Comparison of ENCODE assay signal across 23 mouse cellular contexts in the genomic region with DNA sequence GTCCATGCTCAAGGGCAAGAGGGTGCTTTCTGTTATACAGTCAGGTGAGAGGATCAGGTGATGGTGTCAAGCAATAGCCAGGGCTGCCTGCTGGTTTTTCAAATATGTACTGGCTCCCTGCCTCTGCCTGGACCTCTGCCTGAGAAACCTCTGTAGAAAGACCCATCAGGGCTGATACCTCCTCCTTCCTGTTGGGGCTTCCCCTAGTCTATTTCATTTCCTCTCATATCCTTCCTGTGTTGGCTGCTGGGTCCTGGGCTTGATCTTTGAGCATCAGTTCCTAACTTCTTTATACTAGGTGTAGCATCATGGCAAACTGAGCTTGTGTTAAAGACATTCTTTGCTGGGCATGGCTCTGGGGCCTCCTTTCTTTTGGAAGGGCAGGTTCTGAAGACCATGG.
DNase-seq lines count a peak whose midpoint lies in the region; ATAC-seq and TF ChIP-seq lines count a peak whose summit lies in the region.
"Had no signal": no experiment of that assay in that cellular context is flagged by ENCODE, and none has a peak within 500 bp of the region (broad histone marks: within the 10 kb centered on the region; RNA-seq: fewer than 3 reads in every experiment).

No protein-coding gene starts in this region.

- no peak overlapping the region for H3K27ac ChIP-seq in CH12.LX (ENCODE audit: insufficient read depth, low read depth)
- H3K27ac ChIP-seq: heart, embryonic 13.5 days; hindbrain, embryonic 15.5 days; kidney, postnatal 0 days; left cerebral cortex, adult 2 months; limb, embryonic 10.5 days; liver, embryonic 13.5 days; lung, embryonic 15.5 days; stomach, embryonic 15.5 days had no signal

- H3K79me2 ChIP-seq in CH12.LX (replicated peaks; ENCODE audit: control insufficient read depth, extremely low read depth, insufficient read depth, poor library complexity, severe bottlenecking) = no peaks in the 10 kb centered on the region

- no peaks in the 10 kb centered on the region for H3K27me3 ChIP-seq in CH12.LX (replicated peaks)
- H3K27me3 ChIP-seq: heart, embryonic 13.5 days; hindbrain, embryonic 15.5 days; liver, embryonic 13.5 days; lung, embryonic 15.5 days; Patski; stomach, embryonic 15.5 days had no signal

- H3K4me2 ChIP-seq in CH12.LX (ENCODE audit: insufficient read depth, low read depth, poor library complexity, severe bottlenecking) = peak overlapping the region; percentile 57
- H3K4me2 ChIP-seq: heart, embryonic 13.5 days; hindbrain, embryonic 15.5 days; liver, embryonic 13.5 days; lung, embryonic 15.5 days; stomach, embryonic 15.5 days had no signal

- dilution Hi-C loops in CH12.LX (cut with MboI; ENCODE audit: extremely low pct_ligation_motif_present, extremely low pct_unique_long_range_greater_than_20kb, low sequenced_read_pairs) = no loop called here

- H3K9me3 ChIP-seq in CH12.LX (replicated peaks; ENCODE audit: low read length) = no peaks in the 10 kb centered on the region
- H3K9me3 ChIP-seq: heart, embryonic 13.5 days; hindbrain, embryonic 15.5 days; limb, embryonic 10.5 days; liver, embryonic 13.5 days; lung, embryonic 15.5 days; stomach, embryonic 15.5 days had no signal

- peak; percentile 76 for TF ChIP-seq EP300 in CH12.LX (IDR thresholded peaks at IDR 0.05; ENCODE audit: low read length)

- in situ Hi-C loops in CH12.LX (cut with MboI; ENCODE audit: low pct_ligation_motif_present, low pct_unique_long_range_greater_than_20kb, low sequenced_read_pairs) = no loop called here

- ATAC-seq in megakaryocyte progenitor cell, adult 5-6 weeks (replicated peaks; ENCODE audit: poor library complexity) = peak; percentile 40
- ATAC-seq: forebrain, embryonic 14.5 days; Patski had no signal

- H3K4me1 ChIP-seq in CH12.LX (ENCODE audit: control insufficient read depth in 1 of 2, insufficient read depth in 2 of 2) = peaks cover 16 to 39% of the 10 kb centered on the region in 2 experiments
- H3K4me1 ChIP-seq: heart, embryonic 13.5 days; hindbrain, embryonic 15.5 days; limb, embryonic 10.5 days; liver, embryonic 13.5 days; lung, embryonic 15.5 days; stomach, embryonic 15.5 days had no signal

- no peaks in the 10 kb centered on the region for H3K36me3 ChIP-seq in CH12.LX (replicated peaks in 1 of 2; ENCODE audit: control insufficient read depth in 1 of 2, insufficient read depth in 1 of 2, low read length in 1 of 2)
- H3K36me3 ChIP-seq: heart, embryonic 13.5 days; hindbrain, embryonic 15.5 days; limb, embryonic 10.5 days; liver, embryonic 13.5 days; lung, embryonic 15.5 days; stomach, embryonic 15.5 days had no signal

- H3K4me3 ChIP-seq in CH12.LX (replicated peaks in 1 of 3; ENCODE audit: low read depth in 2 of 3, low read length in 2 of 3, poor library complexity in 1 of 3) = no peak overlapping the region
- H3K4me3 ChIP-seq: erythroblast, embryonic 14.5 days; heart, embryonic 13.5 days; hindbrain, embryonic 15.5 days; left cerebral cortex, adult 2 months; limb, embryonic 10.5 days; liver, embryonic 13.5 days; lung, embryonic 15.5 days; megakaryocyte, embryonic 14.5 days; stomach, embryonic 15.5 days had no signal

- TF ChIP-seq RAD21 in CH12.LX (IDR thresholded peaks at IDR 0.05; ENCODE audit: low read depth, low read length) = no peak

- H3K9ac ChIP-seq in CH12.LX (ENCODE audit: insufficient read depth, low read depth) = no peak overlapping the region
- H3K9ac ChIP-seq: heart, embryonic 13.5 days; hindbrain, embryonic 15.5 days; liver, embryonic 13.5 days; lung, embryonic 15.5 days; stomach, embryonic 15.5 days had no signal

- TF ChIP-seq POLR2A in CH12.LX (IDR thresholded peaks at IDR 0.05; ENCODE audit: low read depth, low read length) = no peak

- peak; percentile 9 for DNase-seq in thymus, postnatal 14 days
- DNase-seq in thymus, postnatal 36 days = no peak
- peak; percentile 75 for DNase-seq in CH12.LX (ENCODE audit: extremely low read depth)
- peak; percentile 70 to 74 for DNase-seq in spleen, postnatal 36 days (ENCODE audit: low spot score in 2 of 2)
- no peak for DNase-seq in embryo, embryonic 10.5 days (ENCODE audit: low spot score)
- no peak for DNase-seq in testis, postnatal 14 days (ENCODE audit: low spot score)
- DNase-seq in MN1 (ENCODE audit: low spot score) = no peak
- DNase-seq: cerebellum, postnatal 10 days; heart, postnatal 36 days; liver, embryonic 13.5 days; right cerebral cortex, postnatal 4 days had no signal

- no peak for TF ChIP-seq CTCF in CH12.LX (conservative IDR thresholded peaks at IDR 0.05 in 1 of 2, IDR thresholded peaks at IDR 0.05 in 1 of 2; ENCODE audit: low read depth in 2 of 2, low read length in 2 of 2)

TF ChIP-seq in CH12.LX, 34 proteins besides CTCF, POLR2A, EP300 and RAD21:
- TF ChIP-seq IRF4 (IDR thresholded peaks at IDR 0.05; ENCODE audit: low read depth, low read length) (peak; percentile 62), RCOR1 (conservative IDR thresholded peaks at IDR 0.05; ENCODE audit: low read depth, low read length) (no peak), JUND (conservative IDR thresholded peaks at IDR 0.05; ENCODE audit: low read depth, low read length) (no peak), TCF12 (IDR thresholded peaks at IDR 0.05; ENCODE audit: low read depth, low read length) (no peak), NELFE (IDR thresholded peaks at IDR 0.05; ENCODE audit: low read depth, low read length) (no peak), NRF1 (IDR thresholded peaks at IDR 0.05; ENCODE audit: low read depth, low read length) (no peak), ETS1 (conservative IDR thresholded peaks at IDR 0.05; ENCODE audit: low read depth, low read length) (0 out of 2 replicates have a peak, but pooled peaks have one; percentile 17), BHLHE40 (IDR thresholded peaks at IDR 0.05; ENCODE audit: low read depth, low read length) (peak; percentile 61), ZKSCAN1 (IDR thresholded peaks at IDR 0.05; ENCODE audit: borderline replicate concordance, low read depth, low read length) (no peak), ELF1 (IDR thresholded peaks at IDR 0.05; ENCODE audit: low read depth, low read length) (peak; percentile 34; the same call in 1 of the 2 replicates), CHD2 (IDR thresholded peaks at IDR 0.05; ENCODE audit: low read length) (no peak), GABPA (IDR thresholded peaks at IDR 0.05; ENCODE audit: insufficient replicate concordance, low read depth, low read length) (no peak), SIN3A (IDR thresholded peaks at IDR 0.05; ENCODE audit: low read length) (no peak), UBTF (IDR thresholded peaks at IDR 0.05; ENCODE audit: low read depth, low read length) (no peak), MAZ (IDR thresholded peaks at IDR 0.05; ENCODE audit: low read depth, low read length) (no peak), USF1 (IDR thresholded peaks at IDR 0.05; ENCODE audit: low read depth, low read length) (no peak)

Comparison
In these comparisons a context has a peak if more than half of its experiments do, and no peak if none do; other contexts are left out.
1. DNase-seq: peak in thymus, postnatal 14 days (single experiment), CH12.LX (single experiment) and spleen, postnatal 36 days (2 of 2); none in thymus, postnatal 36 days (0 of 2), embryo, embryonic 10.5 days (single experiment), testis, postnatal 14 days (single experiment) and MN1 (single experiment).